Mouse (Mus musculus) heart, embryonic 12.5 days (tissue): ENCODE data around the gene Vmn1r42. TPM values are rescaled to one million over a fixed set of nuclear protein-coding genes. Genes with fewer than 3 reads are reported as not detected.
"Not testable (repeated sequence)": the region's sequence is repeated elsewhere in the genome, so short reads cannot be mapped to it uniquely, and the experiment has no call there.

ENCODE experiments used
- ATAC-seq: fragments of 200-750 bp; cut with Nextera tagmentation; 2 replicates; pipeline ENCODE4 v1.8.0; 2017; ENCODE audit warnings: moderate TSS enrichment, moderate library complexity; ENCODE audit not compliant: insufficient number of reproducible peaks, low FRiP score
- H3K27ac ChIP-seq: fragments of 300-500 bp; sonication (generic); 2 replicates; pipeline ENCODE4 v1.5.1; 2016; ENCODE audit warnings: mild to moderate bottlenecking, moderate library complexity; ENCODE audit not compliant: poor library complexity, severe bottlenecking
- H3K27me3 ChIP-seq: fragments of 300-500 bp; sonication (generic); replicated peaks from 2 replicates; pipeline ENCODE4 v1.6.1; 2016; ENCODE audit warnings: mild to moderate bottlenecking, moderate library complexity
- H3K36me3 ChIP-seq: fragments of 300-500 bp; sonication (generic); 2 replicates; pipeline ENCODE4 v1.6.1; 2016; ENCODE audit warnings: mild to moderate bottlenecking, moderate library complexity
- H3K4me1 ChIP-seq: fragments of 300-500 bp; sonication (generic); replicated peaks from 2 replicates; pipeline ENCODE4 v1.6.1; 2016; ENCODE audit warnings: mild to moderate bottlenecking
- H3K4me2 ChIP-seq: fragments of 300-500 bp; sonication (generic); 2 replicates; pipeline ENCODE4 v1.6.1; 2016; ENCODE audit warnings: mild to moderate bottlenecking, moderate library complexity
- H3K4me3 ChIP-seq: fragments of 300-500 bp; sonication (generic); 2 replicates; pipeline ENCODE4 v1.5.1; 2016; ENCODE audit warnings: mild to moderate bottlenecking
- H3K9ac ChIP-seq: fragments of 300-500 bp; sonication (generic); 2 replicates; pipeline ENCODE4 v1.6.1; 2016; ENCODE audit warnings: mild to moderate bottlenecking, moderate library complexity
- H3K9me3 ChIP-seq: fragments of 300-500 bp; sonication (generic); replicated peaks from 2 replicates; pipeline ENCODE4 v1.6.1; 2016; ENCODE audit warnings: mild to moderate bottlenecking, moderate library complexity
- WGBS: fragments of 180-500 bp; shearing (Covaris S2); methylation state at CpG from one replicate; pipeline ENCODE4 v1.1.7; 2016; 5-methylcytosine and 5-hydroxymethylcytosine counted together
- polyA plus RNA-seq: library from polyadenylated mRNA; unstranded; fragments of >200 nt; fragmentation: Nextera tagmentation; extraction: Ambion mirVana; gene quantifications from 2 replicates; pipeline ENCODE4 v1.2.1, GENCODE M21; 2016

Gene Vmn1r42
- not detected in 2 replicates for polyA plus RNA-seq

GRCm38 (mm10) chr6:89876313-89876712 is at the start of gene Vmn1r42, which contains the start of gene Vmn1r43:
Gene Vmn1r42, minus strand, starts transcription at chr6:89876413.
Gene Vmn1r43, minus strand, starts transcription at chr6:89876413.
- not testable (repeated sequence) for H3K36me3 ChIP-seq, H3K9me3 ChIP-seq, H3K4me3 ChIP-seq, H3K27ac ChIP-seq, H3K4me2 ChIP-seq, H3K4me1 ChIP-seq, H3K9ac ChIP-seq, H3K27me3 ChIP-seq, ATAC-seq
- WGBS, result 75% methylated on average over 3 of the region's 3 CpGs

- H3K4me3 ChIP-seq, result no peak overlapping the region
- no peaks in the 10 kb centered on the region for H3K27me3 ChIP-seq
- no peaks in the 10 kb centered on the region for H3K36me3 ChIP-seq
- H3K4me1 ChIP-seq, result no peaks in the 10 kb centered on the region
- no peak overlapping the region for H3K4me2 ChIP-seq
- no peak for ATAC-seq
- H3K9me3 ChIP-seq, result no peaks in the 10 kb centered on the region
- H3K9ac ChIP-seq, result no peak overlapping the region
- WGBS, result 48% methylated on average over 2 of the region's 2 CpGs
- H3K27ac ChIP-seq, result no peak overlapping the region
Observed at GRCm38 (mm10) chr6:89883812-89884211, 7.6 kb upstream of the Vmn1r42 start.

- H3K27ac ChIP-seq, result no peak within 1 kb of the TSS
- no peak within 1 kb of the TSS for H3K9ac ChIP-seq
- no peak within 1 kb of the TSS for H3K4me3 ChIP-seq
- no peaks in the 10 kb centered on the region for H3K9me3 ChIP-seq
- no peak within 1 kb of the TSS for H3K4me2 ChIP-seq
- no peak for ATAC-seq
- no peaks in the 10 kb centered on the region for H3K4me1 ChIP-seq
- no peaks in the 10 kb centered on the region for H3K27me3 ChIP-seq
- no peaks in the 10 kb centered on the region for H3K36me3 ChIP-seq
- 66% methylated on average over 1 of the region's 1 CpGs for WGBS
Observed at GRCm38 (mm10) chr6:89883360-89883759, 7.1 kb upstream of the Vmn1r42 start, which contains the start of gene Vmn1r44. Gene Vmn1r44, plus strand, starts transcription at chr6:89883660.

- H3K4me2 ChIP-seq, result no peak overlapping the region
- no peaks in the 10 kb centered on the region for H3K36me3 ChIP-seq
- no peaks in the 10 kb centered on the region for H3K4me1 ChIP-seq
- no peaks in the 10 kb centered on the region for H3K9me3 ChIP-seq
- no peak overlapping the region for H3K27ac ChIP-seq
- no peak for ATAC-seq
- H3K4me3 ChIP-seq, result no peak overlapping the region
- no peaks in the 10 kb centered on the region for H3K27me3 ChIP-seq
- no peak overlapping the region for H3K9ac ChIP-seq
Observed at GRCm38 (mm10) chr6:89880867-89881266, 4.7 kb upstream of the Vmn1r42 start.

- Histone ChIP-seq H3K9ac (no peak overlapping the region), H3K27ac (no peak overlapping the region), H3K36me3 (no peaks in the 10 kb centered on the region), H3K27me3 (no peaks in the 10 kb centered on the region), H3K4me1 (no peaks in the 10 kb centered on the region), H3K9me3 (no peaks in the 10 kb centered on the region; the same call in 1 of the 2 replicates), H3K4me3 (no peak overlapping the region), H3K4me2 (no peak overlapping the region)
- 67% methylated on average over 2 of the region's 2 CpGs for WGBS
- ATAC-seq, result no peak
Observed at GRCm38 (mm10) chr6:89876963-89877362, 750 bp upstream of the Vmn1r42 start.

GRCm38 (mm10) chr6:89867976-89868375 is 8.2 kb downstream of the Vmn1r42 start:
- ATAC-seq, result no peak
- WGBS, result 89% methylated on average over 2 of the region's 2 CpGs
- H3K27ac ChIP-seq, result no peak overlapping the region

GRCm38 (mm10) chr6:89867276-89867675 is 8.9 kb downstream of the Vmn1r42 start:
- Histone ChIP-seq H3K4me3 (no peak overlapping the region), H3K4me2 (no peak overlapping the region), H3K27ac (no peak overlapping the region), H3K4me1 (no peaks in the 10 kb centered on the region), H3K36me3 (no peaks in the 10 kb centered on the region), H3K9ac (no peak overlapping the region), H3K9me3 (peaks cover 25% of the 10 kb centered on the region), H3K27me3 (no peaks in the 10 kb centered on the region)
- 87% methylated on average over 2 of the region's 2 CpGs for WGBS
- ATAC-seq, result no peak

More at GRCm38 (mm10) chr6:89867976-89868375, 8.2 kb downstream of the Vmn1r42 start:
- no peaks in the 10 kb centered on the region for H3K27me3 ChIP-seq
- H3K4me3 ChIP-seq, result no peak overlapping the region
- H3K9me3 ChIP-seq, result peaks cover 25% of the 10 kb centered on the region
- no peaks in the 10 kb centered on the region for H3K4me1 ChIP-seq
- no peak overlapping the region for H3K4me2 ChIP-seq
- H3K36me3 ChIP-seq, result no peaks in the 10 kb centered on the region
- no peak overlapping the region for H3K9ac ChIP-seq

GRCm38 (mm10) chr6:89863792-89864191 is 12.4 kb downstream of the Vmn1r42 start:
- H3K27me3 ChIP-seq, result no peaks in the 10 kb centered on the region
- WGBS, result 57% methylated on average over 4 of the region's 4 CpGs
- H3K9me3 ChIP-seq, result peaks cover 36% of the 10 kb centered on the region
- H3K9ac ChIP-seq, result no peak overlapping the region
- no peaks in the 10 kb centered on the region for H3K4me1 ChIP-seq
- H3K4me2 ChIP-seq, result no peak overlapping the region
- no peak for ATAC-seq
- no peak overlapping the region for H3K4me3 ChIP-seq
- no peak overlapping the region for H3K27ac ChIP-seq
- no peaks in the 10 kb centered on the region for H3K36me3 ChIP-seq

GRCm38 (mm10) chr6:89859839-89860238 is 16.4 kb downstream of the Vmn1r42 start:
- no peak overlapping the region for H3K9ac ChIP-seq
- WGBS, result 74% methylated on average over 2 of the region's 2 CpGs
- no peak overlapping the region for H3K27ac ChIP-seq
- H3K4me1 ChIP-seq, result no peaks in the 10 kb centered on the region
- H3K36me3 ChIP-seq, result no peaks in the 10 kb centered on the region
- no peak overlapping the region for H3K4me2 ChIP-seq
- H3K9me3 ChIP-seq, result peaks cover 23% of the 10 kb centered on the region
- no peak for ATAC-seq
- H3K4me3 ChIP-seq, result no peak overlapping the region
- no peaks in the 10 kb centered on the region for H3K27me3 ChIP-seq

GRCm38 (mm10) chr6:89857552-89857951 is 18.7 kb downstream of the Vmn1r42 start:
- no peak for ATAC-seq
- 73% methylated on average over 3 of the region's 3 CpGs for WGBS
- Histone ChIP-seq H3K27me3 (no peaks in the 10 kb centered on the region), H3K9ac (no peak overlapping the region), H3K4me3 (no peak overlapping the region), H3K9me3 (peaks cover 21% of the 10 kb centered on the region), H3K4me2 (no peak overlapping the region), H3K4me1 (no peaks in the 10 kb centered on the region), H3K27ac (no peak overlapping the region), H3K36me3 (no peaks in the 10 kb centered on the region)
